Mouse (Mus musculus) kidney, adult 2 months (tissue): Measurements from ENCODE around the gene Hace1.
"Not testable (repeated sequence)": the region's sequence is repeated elsewhere in the genome, so short reads cannot be mapped to it uniquely, and the experiment has no call there.

ENCODE experiments used
- CTCF ChIP-seq: fragments of 200-500 bp; conservative IDR thresholded peaks from 2 replicates; pipeline ENCODE4 v1.5.1; 2011; ENCODE audit warnings: low read depth, mild to moderate bottlenecking, control low read depth, low read length, moderate library complexity, mixed read lengths; ENCODE audit not compliant: insufficient read depth, insufficient read length
- POLR2A ChIP-seq: fragments of 200-500 bp; IDR thresholded peaks from one replicate; pipeline ENCODE4 v1.6.1; 2011; ENCODE audit warnings: low read depth, low read length, control low read depth

DNA sequence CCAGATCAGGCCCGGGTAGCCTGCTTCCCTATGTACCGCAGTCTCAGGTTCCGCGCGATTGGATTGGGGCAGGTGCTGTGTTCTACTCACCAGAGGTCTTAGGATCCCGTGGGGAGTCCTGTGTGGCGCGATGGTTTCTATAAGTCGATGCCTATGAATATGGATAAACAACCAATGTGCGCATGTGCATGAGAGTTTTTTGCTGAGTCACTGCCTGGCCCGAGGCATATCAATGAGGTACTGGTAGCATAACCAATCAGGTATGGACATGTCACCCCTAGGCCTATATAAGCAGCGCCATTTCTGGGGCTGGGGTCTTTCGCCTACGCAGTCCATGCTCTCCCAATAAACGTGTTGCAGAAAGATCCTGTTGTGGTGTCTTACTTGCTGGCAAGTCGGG is 40.3 kb upstream of the Hace1 start:
- TF ChIP-seq POLR2A, CTCF: not testable (repeated sequence)
